Mouse (Mus musculus) adrenal gland, postnatal 36 days (tissue): Measurements from ENCODE around the gene C3ar1. TPM values are rescaled to one million over a fixed set of nuclear protein-coding genes. Genes with fewer than 3 reads are reported as not detected.

Experiments
- DNase-seq, 2 experiments: peaks; one replicate each; pipeline ENCODE4 v3.0.0; 2021; ENCODE audit warnings: mixed read lengths in 1 of 2
- total RNA-seq, 2 experiments: library from RNA; stranded (reverse); gene quantifications; 2 replicates each; pipeline ENCODE4 v1.2.3; 2021

The C3ar1 gene
- total RNA-seq, 2 experiments from 2014 or later: 3.0 to 3.2 TPM

GRCm38 (mm10) chr6:122828086-122828485 lies 27.9 kb downstream of the C3ar1 start:
- DNase-seq: peak; percentile 42 to 60

GRCm38 (mm10) chr6:122825923-122826742 lies 29.8 kb downstream of the C3ar1 start:
- peak; percentile 62 to 73 for DNase-seq

- DNase-seq: no peak
Measured at GRCm38 (mm10) chr6:122825166-122825565, 30.8 kb downstream of the C3ar1 start.

- no peak for DNase-seq
Measured at GRCm38 (mm10) chr6:122824086-122824485, 31.9 kb downstream of the C3ar1 start.

DNA sequence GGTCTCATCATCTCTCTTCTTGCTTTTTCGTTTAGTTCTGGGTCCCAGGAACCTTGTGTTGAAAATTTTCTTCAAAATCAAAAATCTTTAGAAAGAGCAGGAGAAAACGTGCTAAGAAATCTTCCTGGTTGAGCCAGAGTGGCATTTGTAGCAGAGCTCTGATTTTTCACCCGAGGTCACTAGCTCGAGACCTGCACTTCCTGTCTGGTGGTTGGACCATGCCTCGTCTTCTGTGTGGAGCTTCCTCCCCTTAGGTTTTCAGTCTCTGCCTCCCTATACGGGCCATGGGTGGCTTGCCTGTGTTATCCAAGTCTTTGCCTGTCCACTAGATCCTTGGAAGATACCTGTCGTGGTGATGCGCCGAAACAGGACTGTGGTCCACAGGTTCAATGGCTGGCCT lies 34.1 kb downstream of the C3ar1 start:
- no peak for DNase-seq

DNA sequence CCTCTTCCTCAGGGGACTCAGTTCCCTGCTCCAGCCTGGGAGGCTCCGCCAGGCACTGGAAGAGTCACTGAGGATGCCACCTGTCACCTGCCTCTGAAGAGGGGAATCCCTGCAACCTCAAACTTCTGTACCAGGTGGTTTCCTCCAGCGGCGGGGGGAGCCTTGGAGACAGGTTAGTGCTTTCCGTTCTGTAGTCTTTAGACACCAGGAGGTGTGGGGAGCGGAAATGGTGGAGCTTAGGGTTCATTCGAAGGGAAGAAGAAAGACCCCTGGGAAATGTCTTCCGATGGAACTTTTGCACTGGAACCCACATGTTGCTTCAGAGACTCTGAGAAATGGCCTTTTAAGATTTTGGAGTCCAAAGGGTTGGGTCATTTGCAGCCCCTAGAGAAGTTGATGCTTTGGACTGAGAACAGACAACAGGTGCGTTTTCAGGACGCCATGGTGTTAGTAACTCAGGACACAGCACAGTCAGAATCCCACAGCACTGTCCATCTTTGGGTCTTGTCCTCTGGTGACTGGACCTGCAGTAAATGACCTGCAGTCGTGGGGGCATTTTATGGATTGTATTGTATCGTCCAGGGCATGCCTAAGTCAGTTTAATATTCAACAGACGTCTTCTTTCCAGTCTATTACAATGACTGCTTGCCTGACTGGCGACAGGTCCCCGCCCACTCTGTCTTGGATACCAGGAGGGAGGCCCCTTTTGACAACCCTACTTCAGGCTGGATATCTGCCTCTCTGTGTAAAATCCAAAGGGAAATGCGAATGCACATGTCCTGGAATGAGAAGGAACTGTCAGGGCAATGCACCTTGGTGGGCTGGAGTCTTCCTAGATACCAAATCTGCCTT lies 34.9 kb downstream of the C3ar1 start:
- no peak for DNase-seq

GRCm38 (mm10) chr6:122820071-122820798 lies 35.7 kb downstream of the C3ar1 start:
- DNase-seq: peak; percentile 19 to 67

GRCm38 (mm10) chr6:122819306-122820070 lies 36.5 kb downstream of the C3ar1 start, which contains the start of gene Foxj2:
Foxj2 (plus strand) TSS chr6:122819914.
- peak; percentile 86 to 91 for DNase-seq

DNA sequence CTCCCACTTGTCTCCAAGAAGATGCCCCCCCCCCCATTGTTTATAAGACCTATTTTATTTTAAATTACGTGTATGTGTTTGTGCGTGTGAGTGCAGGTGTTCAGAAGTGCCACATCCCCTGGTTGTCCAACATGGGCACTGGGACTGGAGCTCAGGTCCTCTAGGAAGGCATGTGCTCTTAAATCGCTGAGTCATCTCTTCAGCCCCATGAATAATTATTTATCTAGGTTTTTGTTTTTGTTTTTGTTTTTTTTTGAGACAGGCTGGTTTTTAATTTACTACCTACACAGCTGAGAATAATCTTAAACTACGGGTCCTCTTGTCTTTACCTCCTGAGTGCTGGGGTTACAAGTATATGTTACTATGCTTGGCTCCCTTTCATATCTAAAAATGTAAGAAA lies 42.3 kb downstream of the C3ar1 start:
- DNase-seq: no peak

- DNase-seq: no peak
Measured at GRCm38 (mm10) chr6:122812716-122813115, 43.2 kb downstream of the C3ar1 start.

- peak in 1 of 2 experiments; percentile 45 for DNase-seq
Measured at GRCm38 (mm10) chr6:122811771-122812600, 44.0 kb downstream of the C3ar1 start.

- DNase-seq: peak; percentile 98
Measured at GRCm38 (mm10) chr6:122811280-122811652, 44.7 kb downstream of the C3ar1 start.

DNA sequence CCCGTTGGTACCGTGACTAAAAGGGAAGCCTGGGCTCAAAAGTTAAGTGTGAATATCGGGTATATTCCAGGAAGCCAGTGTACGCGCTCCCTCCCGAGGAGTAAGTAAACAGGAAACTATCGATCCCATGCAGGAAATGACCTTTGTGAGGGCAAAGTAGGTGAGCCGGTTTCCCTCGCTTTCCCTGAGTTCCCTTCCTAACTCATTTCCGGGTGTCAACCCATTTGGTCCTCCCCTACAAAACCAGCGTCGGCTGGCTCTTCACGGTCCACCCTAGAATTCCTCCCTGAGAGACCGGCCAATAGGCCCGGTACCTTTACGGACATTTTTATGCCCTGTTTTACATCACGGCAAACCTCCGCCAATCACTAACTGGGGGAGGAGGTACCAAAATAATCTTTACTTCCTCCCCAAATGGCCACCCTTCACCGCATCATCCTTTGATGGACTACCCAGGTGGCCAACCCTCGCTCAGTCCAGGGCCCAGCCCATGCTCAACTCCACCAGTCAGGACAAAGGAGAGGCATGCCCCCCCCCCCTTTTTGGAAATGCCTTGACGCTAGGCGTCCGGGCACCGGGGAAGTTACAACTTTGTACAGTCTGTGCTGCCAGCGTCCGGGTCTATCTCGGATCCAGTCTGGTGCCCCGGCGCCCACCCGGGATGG lies 45.2 kb downstream of the C3ar1 start:
- DNase-seq: peak; percentile 97 to 99

DNA sequence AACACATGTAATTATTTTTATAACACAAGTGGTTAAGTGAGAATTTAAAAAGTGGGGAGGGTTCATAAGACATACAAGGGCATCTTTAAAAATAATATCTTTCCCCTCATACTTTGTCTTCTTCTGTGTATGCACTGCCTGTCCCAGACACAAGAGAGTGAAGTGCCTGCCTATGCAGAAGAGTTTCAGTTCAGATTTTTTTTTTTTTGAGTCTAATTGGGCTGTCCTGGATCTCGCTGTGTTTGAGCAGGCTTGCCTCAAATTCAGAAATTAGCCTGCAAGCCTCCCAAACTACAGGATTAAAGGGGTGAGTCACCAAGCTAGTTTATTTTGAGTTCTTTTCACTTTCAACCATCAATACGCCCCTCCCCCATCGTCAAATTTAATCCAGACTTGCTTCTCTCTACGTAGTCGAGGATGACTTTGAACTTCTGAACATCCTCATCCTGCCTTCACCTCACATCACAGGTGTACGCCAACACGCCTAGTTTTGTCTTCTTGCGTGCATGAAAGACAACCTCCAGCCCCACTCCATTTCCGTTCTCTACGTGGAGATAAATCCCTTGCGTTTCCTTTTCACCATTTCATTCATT lies 45.8 kb downstream of the C3ar1 start:
- peak in 1 of 2 experiments; percentile 39 for DNase-seq

DNA sequence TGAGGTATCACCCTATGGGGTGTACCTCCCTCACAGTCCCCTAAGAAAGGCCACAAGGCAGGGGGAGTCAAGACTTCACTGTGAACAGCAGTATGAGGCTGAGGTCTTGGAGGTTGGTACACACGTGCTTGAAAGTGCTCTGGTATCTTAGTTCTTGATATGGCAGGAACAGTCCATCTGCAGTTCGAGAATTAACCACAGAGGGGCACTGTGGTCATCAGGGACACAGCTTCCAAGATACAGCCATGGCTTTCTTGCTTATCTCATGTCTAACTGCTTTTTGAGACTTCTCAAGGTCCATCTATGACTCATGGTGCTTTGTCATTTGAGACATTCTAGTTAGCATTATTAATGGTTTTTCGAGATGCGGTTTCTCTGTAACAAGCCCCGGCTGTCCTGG lies 51.5 kb downstream of the C3ar1 start:
- DNase-seq: peak; percentile 84 to 88

- peak; percentile 31 to 41 for DNase-seq
Measured at GRCm38 (mm10) chr6:122801801-122802514, 54.0 kb downstream of the C3ar1 start.

GRCm38 (mm10) chr6:122801301-122801800 lies 54.6 kb downstream of the C3ar1 start, which contains the start of gene Slc2a3:
Slc2a3 (minus strand) TSS chr6:122801640.
- peak; percentile 61 to 73 for DNase-seq

DNA sequence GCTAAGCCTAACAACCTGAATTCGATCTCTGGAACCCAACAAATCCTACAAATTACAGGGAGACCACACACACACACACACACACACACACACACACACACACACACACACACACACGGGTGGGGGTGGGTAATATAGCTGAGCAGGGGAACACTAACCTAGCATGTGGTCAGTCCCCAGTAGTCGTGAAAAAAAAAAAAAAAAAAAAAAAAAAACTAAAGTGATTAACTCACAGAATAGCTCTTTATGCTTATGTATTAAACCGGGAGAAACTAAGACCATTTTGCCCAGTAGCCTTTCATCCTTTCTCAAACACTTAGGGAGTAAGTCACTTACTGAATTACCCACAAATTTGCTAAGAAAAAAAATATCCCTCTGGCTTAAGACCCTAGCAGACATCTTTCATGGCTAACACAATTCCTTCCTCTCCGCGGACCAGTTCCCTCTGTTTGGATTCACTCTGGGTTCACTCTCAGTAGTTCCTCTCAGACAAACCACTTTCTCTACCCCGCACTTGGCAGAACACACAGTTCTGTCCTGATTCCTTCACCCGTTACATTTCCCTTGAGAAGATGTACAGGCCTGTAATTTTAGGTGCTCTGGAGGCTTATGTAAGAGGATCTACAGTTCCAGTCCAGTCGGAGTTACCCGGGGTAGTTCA lies 55.2 kb downstream of the C3ar1 start:
- DNase-seq: no peak
